Mouse (Mus musculus): ENCODE results near the gene Ttll5.

DNA sequence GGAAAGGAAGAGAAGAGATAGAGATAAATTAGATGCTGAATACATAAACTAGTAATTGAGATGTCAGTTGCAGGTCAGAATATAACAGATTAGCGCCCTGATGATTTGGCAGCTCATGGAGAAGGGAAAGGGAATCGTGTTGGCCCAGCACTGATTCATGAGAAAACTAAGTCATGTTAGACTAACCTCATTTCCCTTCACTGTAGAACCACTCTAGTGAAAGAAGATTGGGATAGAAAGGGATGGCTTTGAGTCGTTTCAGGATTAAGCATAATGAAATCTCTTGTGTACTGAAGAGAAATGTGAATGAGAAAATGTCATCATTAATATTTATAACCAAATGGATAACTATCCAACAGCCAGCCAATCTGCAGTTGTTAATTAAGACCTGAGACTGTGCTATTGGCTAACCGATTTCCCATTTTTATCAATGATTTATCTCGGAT, 163.0 kb downstream of the Ttll5 start:
- TF ChIP-seq CTCF (IDR thresholded peaks at IDR 0.05; ENCODE audit: extremely low read depth, insufficient read depth, low read length) (no peak), POLR2A (IDR thresholded peaks at IDR 0.05; ENCODE audit: extremely low read depth, insufficient read depth, low read length) (no peak)
